Mouse (Mus musculus) lung, postnatal 0 days (tissue): Measurements from ENCODE around the gene Farsb.

Source experiments
- CTCF ChIP-seq: IDR thresholded peaks from 2 replicates; pipeline ENCODE4 v1.5.1; 2016; ENCODE audit warnings: antibody characterized with exemption, mild to moderate bottlenecking
- EP300 ChIP-seq: IDR thresholded peaks from 2 replicates; pipeline ENCODE4 v1.6.1; 2016; ENCODE audit warnings: antibody characterized with exemption, mild to moderate bottlenecking, control low read depth

- TF ChIP-seq EP300 (no peak), CTCF (no peak)
Observed at GRCm38 (mm10) chr1:78412668-78413067, 76.0 kb downstream of the Farsb start.
